Mouse (Mus musculus) urinary bladder, postnatal 0 days (tissue): ENCODE measurements around the gene Cflar. TPM values are rescaled to one million over a fixed set of nuclear protein-coding genes. Genes with fewer than 3 reads are reported as not detected.

Experiments
- polyA plus RNA-seq: library from polyadenylated mRNA; unstranded; fragments of >200 nt; fragmentation: Nextera tagmentation; extraction: Ambion mirVana; gene quantifications from 2 replicates; pipeline ENCODE4 v1.2.1, GENCODE M21; 2015

Cflar gene
- 32.5 and 34.3 TPM in 2 replicates for polyA plus RNA-seq

GRCm38 (mm10) chr1:58711365-58712016 lies at the start of gene Cflar:
Cflar (plus strand) TSS chr1:58711508.

GRCm38 (mm10) chr1:58695810-58696209 lies 15.5 kb upstream of the Cflar start, which contains the start of gene Als2cr12:
Als2cr12 (minus strand) TSS chr1:58695989.

GRCm38 (mm10) chr1:58795291-58796058 lies 84.2 kb downstream of the Cflar start, which contains the start of gene Casp8:
Casp8 (plus strand) TSS chr1:58795374.

Other genes with a start within 250 kb of the Cflar start
- gene Orc2, start 206.4 kb upstream of the Cflar start, polyA plus RNA-seq = 12.7 and 15.7 TPM in 2 replicates
- 5.3 and 5.5 TPM in 2 replicates for gene Fam126b, start 125.2 kb upstream of the Cflar start, polyA plus RNA-seq
- 187 and 202 TPM in 2 replicates for gene Ndufb3, start 125.1 kb upstream of the Cflar start, polyA plus RNA-seq
- gene Als2cr12, start 15.5 kb upstream of the Cflar start, polyA plus RNA-seq = 0.13 and 0.45 TPM in 2 replicates
- gene Casp8, start 83.9 kb downstream of the Cflar start, polyA plus RNA-seq = 25.9 and 28.4 TPM in 2 replicates